Comparison of ENCODE assay signal across 8 mouse cellular contexts in the genomic region with DNA sequence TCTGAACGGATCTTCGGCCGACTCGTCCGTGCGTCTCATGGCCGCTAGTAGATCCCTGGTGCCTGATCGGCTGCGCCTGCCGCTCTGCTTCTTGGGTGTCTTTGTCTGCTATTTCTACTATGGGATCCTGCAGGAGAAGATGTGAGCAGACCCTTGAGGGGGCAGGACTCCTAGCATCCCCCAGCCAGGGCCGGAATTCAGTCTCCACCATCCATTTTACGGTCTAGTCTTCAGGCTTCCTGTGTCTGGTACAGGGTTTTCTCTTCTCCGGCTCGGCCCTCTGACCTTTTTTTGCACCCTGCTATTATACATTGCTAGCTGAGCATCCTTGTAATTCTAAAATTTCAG. TPM values are rescaled to one million over a fixed set of nuclear protein-coding genes. Genes with fewer than 3 reads are reported as not detected.
DNase-seq lines count a peak whose midpoint lies in the region; ATAC-seq lines count a peak whose summit lies in the region.

No protein-coding gene starts in this region.

- H3K27ac ChIP-seq in kidney, embryonic 15.5 days, result peak overlapping the region; percentile 88
- H3K27ac ChIP-seq in brown adipose tissue, adult 24 weeks (replicated peaks; ENCODE audit: low read depth, low read length), result peak overlapping the region; percentile 75
- H3K27ac ChIP-seq in hindbrain, embryonic 14.5 days, result peak overlapping the region; percentile 84
- peak overlapping the region; percentile 91 for H3K27ac ChIP-seq in midbrain, embryonic 14.5 days (replicated peaks; ENCODE audit: low read depth, low read length)

- peak overlapping the region; percentile 61 for H3K4me2 ChIP-seq in kidney, embryonic 15.5 days
- H3K4me2 ChIP-seq in hindbrain, embryonic 14.5 days (replicated peaks), result peak overlapping the region; percentile 71
- peak overlapping the region; percentile 69 for H3K4me2 ChIP-seq in midbrain, embryonic 14.5 days (ENCODE audit: low read length)

- H3K27me3 ChIP-seq in kidney, embryonic 15.5 days, result no peaks in the 10 kb centered on the region
- no peaks in the 10 kb centered on the region for H3K27me3 ChIP-seq in hindbrain, embryonic 14.5 days (ENCODE audit: control insufficient read depth, insufficient read depth, low read length)
- H3K27me3 ChIP-seq in midbrain, embryonic 14.5 days (ENCODE audit: control insufficient read depth, insufficient read depth, low read length), result no peaks in the 10 kb centered on the region

- H3K9me3 ChIP-seq in kidney, embryonic 15.5 days (replicated peaks), result no peaks in the 10 kb centered on the region
- no peaks in the 10 kb centered on the region for H3K9me3 ChIP-seq in hindbrain, embryonic 14.5 days (ENCODE audit: control insufficient read depth, low read length)
- H3K9me3 ChIP-seq in midbrain, embryonic 14.5 days (ENCODE audit: control insufficient read depth, low read length), result no peaks in the 10 kb centered on the region

- peak overlapping the region; percentile 72 for H3K4me3 ChIP-seq in kidney, embryonic 15.5 days (replicated peaks)
- H3K4me3 ChIP-seq in brown adipose tissue, adult 24 weeks (ENCODE audit: insufficient read depth, low read depth, low read length), result peak overlapping the region; percentile 92
- H3K4me3 ChIP-seq in hindbrain, embryonic 14.5 days (replicated peaks; ENCODE audit: low read length), result peak overlapping the region; percentile 64
- peak overlapping the region; percentile 91 for H3K4me3 ChIP-seq in midbrain, embryonic 14.5 days (replicated peaks; ENCODE audit: low read depth, low read length)

- 0% methylated on average over 14 of the region's 14 CpGs for WGBS in kidney, embryonic 15.5 days
- 0% methylated on average over 14 of the region's 14 CpGs for WGBS in hindbrain, embryonic 14.5 days
- WGBS in midbrain, embryonic 14.5 days, result 0% methylated on average over 14 of the region's 14 CpGs

- peaks cover 59% of the 10 kb centered on the region for H3K36me3 ChIP-seq in kidney, embryonic 15.5 days
- peaks cover 49% of the 10 kb centered on the region for H3K36me3 ChIP-seq in hindbrain, embryonic 14.5 days (replicated peaks; ENCODE audit: control insufficient read depth, insufficient read depth)
- peaks cover 37% of the 10 kb centered on the region for H3K36me3 ChIP-seq in midbrain, embryonic 14.5 days (ENCODE audit: control insufficient read depth, insufficient read depth, low read length)

- ATAC-seq in kidney, embryonic 15.5 days (replicated peaks; ENCODE audit: low FRiP score), result 0 out of 2 replicates have a peak, but pooled peaks have one; percentile 7
- ATAC-seq in hindbrain, embryonic 14.5 days (ENCODE audit: low FRiP score), result no peak
- peak; percentile 49 for ATAC-seq in midbrain, embryonic 14.5 days (ENCODE audit: low FRiP score, low TSS enrichment)

- peaks cover 14% of the 10 kb centered on the region for H3K4me1 ChIP-seq in kidney, embryonic 15.5 days
- peaks cover 5% of the 10 kb centered on the region; the same call in 1 of the 2 replicates for H3K4me1 ChIP-seq in brown adipose tissue, adult 24 weeks (ENCODE audit: control insufficient read depth, insufficient read depth, insufficient read length, low read length)
- peaks cover 9% of the 10 kb centered on the region for H3K4me1 ChIP-seq in hindbrain, embryonic 14.5 days (replicated peaks; ENCODE audit: control insufficient read depth, insufficient read depth, low read length)
- peaks cover 12% of the 10 kb centered on the region for H3K4me1 ChIP-seq in midbrain, embryonic 14.5 days (ENCODE audit: control insufficient read depth, insufficient read depth, low read length)

- H3K9ac ChIP-seq in kidney, embryonic 15.5 days, result peak overlapping the region; percentile 75
- peak overlapping the region; percentile 93 for H3K9ac ChIP-seq in hindbrain, embryonic 14.5 days
- H3K9ac ChIP-seq in midbrain, embryonic 14.5 days (replicated peaks; ENCODE audit: low read length), result peak overlapping the region; percentile 97

- no peak for DNase-seq in kidney, postnatal 36 days
- DNase-seq in hindbrain, embryonic 14.5 days (ENCODE audit: low spot score), result no peak
- DNase-seq in midbrain, embryonic 14.5 days, result no peak
- no peak for DNase-seq in right cerebral cortex, adult 2 months (ENCODE audit: low spot score in 2 of 2)
- no peak for DNase-seq in cerebellum, adult 9-10 months
- DNase-seq in thymus, postnatal 10 days (ENCODE audit: low spot score in 2 of 2), result no peak

RNA-seq across cellular contexts. Expression of gene Slc35b1, which starts 0.5 kb away (rescaled TPM):
- polyA plus RNA-seq in kidney, embryonic 15.5 days (2015; fragmentation: Nextera tagmentation; extraction: Ambion mirVana), result 92.8 and 98.2 TPM in 2 replicates
- polyA plus RNA-seq in brown adipose tissue, adult 24 weeks (2012; ENCODE audit: insufficient read depth, insufficient read length, missing spikeins), result 36.4 and 42.8 TPM in 2 replicates
- polyA plus RNA-seq in hindbrain, embryonic 14.5 days (2014; fragmentation: Nextera tagmentation; extraction: Ambion mirVana), result 144 and 153 TPM in 2 replicates
- polyA plus RNA-seq in midbrain, embryonic 14.5 days (2014; fragmentation: Nextera tagmentation; extraction: Ambion mirVana), result 158 and 167 TPM in 2 replicates

RNA-seq across cellular contexts. Expression of gene Spop, which starts 28.9 kb away (rescaled TPM):
- 139 TPM in 2 replicates for polyA plus RNA-seq in kidney, embryonic 15.5 days (2015; fragmentation: Nextera tagmentation; extraction: Ambion mirVana)
- 83.2 and 94.8 TPM in 2 replicates for polyA plus RNA-seq in brown adipose tissue, adult 24 weeks (2012; ENCODE audit: insufficient read depth, insufficient read length, missing spikeins)
- 160 and 167 TPM in 2 replicates for polyA plus RNA-seq in hindbrain, embryonic 14.5 days (2014; fragmentation: Nextera tagmentation; extraction: Ambion mirVana)
- polyA plus RNA-seq in midbrain, embryonic 14.5 days (2014; fragmentation: Nextera tagmentation; extraction: Ambion mirVana), result 138 and 161 TPM in 2 replicates

RNA-seq across cellular contexts. Expression of gene Fam117a, which starts 48.1 kb away (rescaled TPM):
- polyA plus RNA-seq in kidney, embryonic 15.5 days (2015; fragmentation: Nextera tagmentation; extraction: Ambion mirVana), result 10.5 TPM in 2 replicates
- 11.0 and 14.8 TPM in 2 replicates for polyA plus RNA-seq in brown adipose tissue, adult 24 weeks (2012; ENCODE audit: insufficient read depth, insufficient read length, missing spikeins)
- polyA plus RNA-seq in hindbrain, embryonic 14.5 days (2014; fragmentation: Nextera tagmentation; extraction: Ambion mirVana), result 2.8 and 3.5 TPM in 2 replicates
- 2.4 and 2.5 TPM in 2 replicates for polyA plus RNA-seq in midbrain, embryonic 14.5 days (2014; fragmentation: Nextera tagmentation; extraction: Ambion mirVana)
